Mouse (Mus musculus) myocyte (in vitro differentiated cells): ENCODE results near the gene Pdia5.

ENCODE experiments used
- MAX ChIP-seq: IDR thresholded peaks from one replicate; pipeline ENCODE4 v1.6.1; 2011; ENCODE audit warnings: low read depth, mild to moderate bottlenecking, control low read depth
- MYOG ChIP-seq, 3 experiments: IDR thresholded peaks; one replicate each; pipeline ENCODE4 v1.6.1; 2011; ENCODE audit warnings: control low read depth in 2 of 3, low read depth in 2 of 3, mild to moderate bottlenecking in 2 of 3; ENCODE audit not compliant: insufficient read length in 2 of 3, control insufficient read depth in 1 of 3, insufficient read depth in 1 of 3
- POLR2A ChIP-seq: IDR thresholded peaks from one replicate; pipeline ENCODE4 v1.6.1; 2011; ENCODE audit warnings: low read depth, mild to moderate bottlenecking, control low read depth, moderate library complexity; ENCODE audit not compliant: insufficient read length
- POLR2AphosphoS2 ChIP-seq: IDR thresholded peaks from one replicate; pipeline ENCODE4 v1.6.1; 2011; ENCODE audit warnings: low read depth, control low read depth; ENCODE audit not compliant: insufficient read length
- USF1 ChIP-seq: IDR thresholded peaks from one replicate; pipeline ENCODE4 v1.6.1; 2011; ENCODE audit warnings: low read depth, mild to moderate bottlenecking, control low read depth, moderate library complexity

DNA sequence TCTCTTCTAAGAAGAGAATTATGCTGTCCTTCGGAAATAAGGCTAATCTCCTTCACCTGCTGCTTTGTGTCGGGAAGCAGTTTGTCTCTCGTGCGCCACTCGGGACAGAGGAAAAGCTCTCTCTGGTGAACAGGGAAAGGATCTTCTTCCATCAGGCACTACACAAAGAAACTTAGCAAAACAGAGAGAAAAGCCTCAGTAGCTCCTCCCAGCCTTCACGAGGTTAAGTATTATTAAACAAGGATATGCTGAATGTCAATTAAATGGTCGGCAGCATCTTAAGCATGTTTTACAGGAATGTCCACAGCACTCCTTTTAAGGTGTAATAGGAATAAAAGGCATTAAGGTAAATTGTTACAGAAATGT lies 126.6 kb downstream of the Pdia5 start:
- TF ChIP-seq POLR2A (no peak), MAX (no peak), USF1 (no peak), POLR2AphosphoS2 (no peak), MYOG (IDR thresholded peaks at IDR 0.05; ENCODE audit: control insufficient read depth in 1 of 3, insufficient read depth in 1 of 3, insufficient read length in 2 of 3, low read depth in 2 of 3) (no peak)
